Mouse (Mus musculus): ENCODE results near the gene Cenps.
"Not testable (repeated sequence)": the region's sequence is repeated elsewhere in the genome, so short reads cannot be mapped to it uniquely, and the experiment has no call there.

Gene Cenps

DNA sequence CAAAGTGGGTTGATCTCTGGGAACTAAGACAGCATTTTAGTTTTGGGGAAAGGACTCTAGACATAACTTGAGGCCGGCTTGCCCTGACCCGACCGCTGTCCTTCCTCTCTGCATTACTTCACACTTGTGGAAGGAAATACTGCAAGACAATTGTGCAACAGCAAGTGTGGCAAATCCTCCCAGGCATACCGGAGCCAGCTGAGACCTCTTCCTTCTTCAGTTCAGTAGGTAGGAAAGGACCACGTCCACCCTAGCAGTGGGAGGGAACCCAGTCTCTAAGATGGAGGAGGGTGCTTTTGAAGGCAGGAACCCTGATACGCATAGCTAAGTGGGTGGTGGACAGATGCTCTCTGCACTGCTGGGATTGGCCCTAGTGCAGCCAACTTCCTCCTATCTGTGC, 18.3 kb upstream of the Cenps start:
- DNase-seq, result no peak

DNA sequence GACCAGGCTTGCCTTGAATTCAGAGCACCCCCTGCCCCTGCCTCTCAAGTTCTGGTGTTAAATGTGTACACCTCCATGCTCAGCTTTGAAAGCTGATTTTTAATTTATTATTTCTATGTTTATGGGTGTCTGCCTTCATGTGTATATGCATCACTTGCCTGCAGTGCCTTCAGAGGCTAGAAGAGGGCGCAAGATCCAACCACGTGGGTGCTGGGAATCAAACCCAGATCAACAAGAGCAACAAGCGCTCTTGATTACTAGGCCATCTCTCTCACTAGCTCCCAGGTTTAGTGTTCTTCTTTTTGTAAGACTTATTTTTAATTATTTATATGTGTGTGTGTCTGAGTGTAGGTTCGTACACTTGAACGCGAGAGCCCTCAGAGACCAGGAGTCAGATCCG, 17.4 kb upstream of the Cenps start:
- no peak for DNase-seq

DNA sequence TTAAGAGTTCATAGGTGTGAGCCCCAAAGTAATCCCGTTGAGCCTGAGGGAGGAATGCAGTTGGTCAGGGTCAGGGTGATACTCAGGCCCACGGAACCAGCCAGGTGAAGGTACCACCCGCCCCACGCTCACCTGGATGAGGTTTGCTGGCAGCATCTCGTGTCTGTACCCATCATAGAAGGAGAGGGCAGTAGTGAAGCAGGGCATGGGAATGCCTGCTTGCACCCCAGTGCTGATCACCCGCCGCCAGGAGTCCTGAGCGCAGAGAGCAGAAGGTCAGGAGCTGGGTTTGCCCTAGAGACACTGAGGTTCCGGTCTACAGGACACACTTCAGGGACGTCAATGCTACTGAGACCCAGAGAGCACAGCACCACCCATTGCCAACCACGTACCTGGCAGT, 13.3 kb upstream of the Cenps start:
- DNase-seq, result no peak

DNA sequence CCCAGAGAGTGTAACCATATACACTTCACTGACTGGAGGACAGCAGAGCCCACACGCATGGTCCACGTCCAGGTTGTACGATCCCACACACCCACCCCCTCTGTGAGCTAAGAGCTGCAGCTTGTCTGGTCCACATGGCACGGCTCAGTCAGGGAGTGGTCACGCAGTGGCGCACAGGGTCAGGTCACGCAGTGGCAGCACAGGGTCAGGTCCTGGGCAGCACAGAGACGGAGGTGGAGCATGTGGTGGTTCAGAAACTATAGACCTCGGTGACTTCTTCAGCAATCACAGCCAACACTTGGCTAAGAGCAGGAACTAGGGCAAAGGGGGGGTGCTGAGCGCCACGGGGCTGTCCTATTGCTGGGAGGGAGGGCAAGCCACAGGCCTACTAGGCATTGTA, 12.8 kb upstream of the Cenps start:
- DNase-seq, result no peak

DNA sequence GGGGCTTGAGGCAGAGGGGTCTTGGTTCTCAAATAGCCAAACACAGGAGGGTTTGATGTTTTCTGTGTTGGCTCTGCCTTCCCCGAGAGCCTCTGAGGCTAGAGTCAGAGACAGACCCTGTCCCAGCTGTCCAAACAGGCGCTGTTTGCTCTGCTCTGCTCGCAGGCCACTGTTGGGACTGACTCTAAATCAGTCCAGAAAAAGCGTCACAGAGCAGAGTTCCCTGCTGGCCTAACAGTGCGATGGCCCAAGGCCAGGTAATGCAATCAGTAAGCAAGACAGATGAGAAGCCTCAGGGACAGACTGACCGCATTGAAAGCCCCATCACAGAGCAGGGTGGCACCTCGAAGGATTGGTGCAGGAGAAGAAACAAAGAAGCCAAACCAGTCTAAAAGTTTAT, 12.2 kb upstream of the Cenps start:
- no peak for DNase-seq

DNA sequence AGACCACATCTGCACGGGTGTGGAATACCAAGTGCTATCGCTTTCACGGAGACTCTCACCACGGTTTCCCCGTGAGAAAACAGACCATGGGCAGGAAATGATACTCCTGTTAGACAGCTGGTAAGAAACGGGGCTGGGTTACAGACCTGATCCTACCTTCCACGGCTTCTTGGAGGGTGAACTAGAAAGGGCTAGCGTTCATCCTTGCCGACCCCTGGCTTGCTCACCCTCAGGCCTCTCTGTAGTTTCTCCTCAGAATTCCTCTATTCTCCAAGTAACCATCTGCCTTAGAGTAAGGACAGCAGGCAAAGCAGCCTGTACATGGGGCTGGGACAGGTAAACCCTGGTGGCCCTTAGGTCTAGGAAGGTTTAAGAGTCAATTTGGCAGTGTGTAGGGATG, 11.8 kb upstream of the Cenps start:
- no peak for DNase-seq

DNA sequence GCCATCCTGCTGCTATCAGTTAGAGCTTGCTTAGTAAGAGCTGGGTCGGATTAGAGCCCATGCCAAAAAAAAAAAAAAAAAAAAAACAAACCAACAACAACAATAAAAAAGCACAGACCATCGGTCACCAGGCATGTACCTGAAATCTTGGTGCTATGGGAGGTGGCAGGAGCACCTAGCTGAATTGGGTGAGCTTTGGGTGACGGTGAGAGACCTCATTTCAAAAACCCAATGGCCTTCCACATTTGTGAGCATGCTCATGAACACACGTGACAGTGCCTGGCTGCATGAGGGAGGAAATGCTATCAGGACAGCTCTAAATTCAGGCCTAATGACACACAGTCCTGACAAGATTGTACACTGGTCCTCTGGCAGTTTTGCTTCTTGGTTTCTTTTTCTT, 10.7 kb upstream of the Cenps start:
- DNase-seq, result no peak

DNA sequence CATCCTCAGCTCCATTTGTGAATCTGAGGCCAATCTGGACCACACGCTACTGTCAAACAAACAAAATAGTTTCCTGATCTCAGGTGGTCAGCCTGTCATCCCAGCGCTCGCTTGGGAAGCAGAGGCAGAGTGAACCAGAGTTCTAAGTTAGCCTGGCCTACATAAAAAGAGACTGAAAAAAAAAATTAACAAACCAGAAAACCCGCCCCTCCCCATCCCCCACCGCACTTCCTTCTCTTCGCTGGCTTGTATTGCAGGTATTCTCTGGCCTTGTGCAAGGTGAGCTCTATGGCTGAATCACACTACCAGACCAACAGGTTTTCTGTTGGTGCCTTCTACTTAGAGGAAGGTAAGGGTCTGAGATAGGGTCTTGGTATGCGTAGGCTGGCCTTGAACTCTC, 10.1 kb upstream of the Cenps start:
- no peak for DNase-seq

DNA sequence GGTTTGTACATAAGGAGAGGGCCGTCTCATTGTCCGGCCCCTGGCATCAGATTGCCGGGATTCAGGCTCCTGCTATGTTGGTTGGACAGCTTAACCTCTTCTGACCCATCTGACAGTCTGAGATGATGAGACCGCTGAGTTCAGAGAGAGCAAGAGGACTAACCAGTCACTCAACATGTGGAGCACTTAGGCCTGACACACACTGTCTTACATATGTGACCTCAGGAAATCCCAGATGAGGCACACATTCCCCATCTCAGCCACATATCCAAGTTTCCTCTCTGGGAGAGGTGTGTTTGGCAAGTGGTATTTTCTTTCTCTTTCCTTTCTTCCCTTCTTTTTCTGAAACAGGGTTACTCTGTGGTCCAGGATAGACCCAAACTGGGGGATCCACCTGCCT, 7.7 kb upstream of the Cenps start:
- DNase-seq, result no peak

DNA sequence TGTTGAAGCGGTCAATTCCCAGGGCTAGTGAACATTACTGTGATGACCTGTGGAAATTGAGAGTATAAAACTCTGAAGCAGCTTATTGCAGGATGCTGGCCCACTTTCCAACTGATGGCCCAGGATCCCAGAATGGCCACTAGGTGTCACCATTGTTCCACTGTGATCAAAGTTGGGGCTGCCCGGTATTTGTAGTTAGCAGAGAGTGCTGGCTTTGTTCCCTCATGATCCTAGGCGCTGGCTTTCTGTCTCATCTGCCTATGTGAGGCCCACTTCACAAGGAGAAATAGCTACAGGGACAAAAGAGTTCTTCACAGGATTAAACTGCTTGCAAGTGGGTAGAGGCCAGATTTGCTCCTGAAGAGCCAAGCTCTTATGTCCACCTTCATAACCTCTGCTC, 7.0 kb upstream of the Cenps start:
- peak; percentile 67 for DNase-seq

DNA sequence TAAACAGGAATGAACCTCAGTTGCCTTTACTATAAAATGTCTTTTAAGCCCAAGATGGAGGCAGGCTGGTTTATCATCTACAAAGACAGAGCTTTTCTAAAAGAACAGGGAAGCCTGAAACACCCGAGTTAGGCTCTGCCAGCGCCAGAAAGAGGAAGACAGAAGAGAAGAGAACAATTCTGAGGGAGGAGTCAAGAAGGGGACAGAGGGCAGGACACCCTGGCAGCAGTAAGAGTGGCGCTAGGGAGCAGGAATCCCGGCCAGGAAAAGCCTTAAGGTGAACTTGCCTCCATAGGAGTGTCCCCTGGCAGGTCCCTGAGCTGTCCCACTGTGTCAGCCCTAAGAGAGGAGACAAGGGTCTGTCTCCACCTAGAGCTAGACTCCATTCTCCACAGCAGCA, 6.2 kb upstream of the Cenps start:
- peak; percentile 29 for DNase-seq

DNA sequence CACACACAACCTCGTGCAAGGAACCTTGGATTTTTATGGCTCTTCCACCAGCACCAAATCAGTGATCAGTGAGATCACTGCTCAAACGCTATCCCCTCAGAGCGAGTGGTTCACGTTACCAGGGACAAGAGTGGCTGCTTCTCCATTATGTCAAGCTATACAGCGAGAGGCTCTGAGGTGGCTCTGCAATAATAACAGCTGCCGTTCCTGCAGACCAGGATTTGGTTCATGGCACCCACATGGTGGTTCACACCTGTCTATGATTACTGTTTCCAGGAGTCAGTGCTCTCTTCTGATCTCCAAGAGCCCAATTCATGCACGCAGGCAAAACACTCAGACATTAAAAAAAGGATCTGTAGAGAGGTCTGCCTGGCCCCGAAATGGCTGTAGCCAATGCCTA, 1.1 kb upstream of the Cenps start:
- no peak for DNase-seq

DNA sequence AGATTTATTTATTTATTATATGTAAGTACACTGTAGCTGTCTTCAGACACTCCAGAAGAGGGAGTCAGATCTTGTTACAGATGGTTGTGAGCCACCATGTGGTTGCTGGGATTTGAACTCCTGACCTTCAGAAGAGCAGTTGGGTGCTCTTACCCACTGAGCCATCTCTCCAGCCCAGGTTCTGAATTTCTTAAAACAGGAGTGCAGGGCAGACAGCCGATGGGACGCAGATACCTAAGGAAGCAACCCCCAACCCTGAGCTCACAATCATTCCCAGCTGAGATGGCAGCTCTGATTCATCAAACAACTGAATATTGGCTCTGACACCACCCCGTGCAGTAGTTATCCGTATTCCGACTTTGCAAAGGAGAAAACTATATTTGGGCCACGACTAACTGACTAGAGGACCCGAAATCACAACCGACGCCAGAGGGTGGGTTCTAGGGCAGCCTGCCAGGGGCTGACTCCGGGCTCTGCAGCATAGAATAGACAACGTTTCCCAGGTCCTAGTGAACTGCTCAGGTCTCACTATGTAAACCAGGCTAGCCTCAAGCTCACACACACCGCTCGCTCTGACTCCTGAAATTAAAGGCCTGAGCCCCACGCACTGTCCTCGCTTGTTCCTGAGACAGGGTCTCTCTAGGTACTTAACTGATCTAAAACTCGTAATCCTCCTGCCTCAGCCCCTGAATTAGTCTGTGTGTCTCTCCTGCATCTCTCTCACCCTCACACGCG, 1.1 kb downstream of the Cenps start:
- DNase-seq, result no peak

DNA sequence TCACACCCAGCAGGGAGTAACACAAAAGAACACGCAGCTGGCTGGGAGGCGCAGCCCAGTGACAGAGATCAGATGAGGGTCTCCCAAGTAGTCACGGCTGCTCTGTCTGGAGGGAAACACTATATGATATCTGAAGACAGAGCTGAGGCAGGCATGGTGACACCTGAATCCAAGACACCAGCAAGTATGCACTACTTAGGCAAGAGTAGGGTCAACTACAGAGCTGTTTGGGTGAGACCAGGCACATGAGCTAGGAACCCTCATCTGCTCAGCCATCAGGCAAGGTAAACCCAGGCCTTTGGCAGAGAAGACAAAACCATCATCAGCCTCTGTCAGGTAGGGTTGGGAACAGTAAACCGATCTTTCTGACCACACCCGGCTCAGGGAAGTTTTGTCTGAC, 4.0 kb downstream of the Cenps start:
- DNase-seq, result no peak

DNA sequence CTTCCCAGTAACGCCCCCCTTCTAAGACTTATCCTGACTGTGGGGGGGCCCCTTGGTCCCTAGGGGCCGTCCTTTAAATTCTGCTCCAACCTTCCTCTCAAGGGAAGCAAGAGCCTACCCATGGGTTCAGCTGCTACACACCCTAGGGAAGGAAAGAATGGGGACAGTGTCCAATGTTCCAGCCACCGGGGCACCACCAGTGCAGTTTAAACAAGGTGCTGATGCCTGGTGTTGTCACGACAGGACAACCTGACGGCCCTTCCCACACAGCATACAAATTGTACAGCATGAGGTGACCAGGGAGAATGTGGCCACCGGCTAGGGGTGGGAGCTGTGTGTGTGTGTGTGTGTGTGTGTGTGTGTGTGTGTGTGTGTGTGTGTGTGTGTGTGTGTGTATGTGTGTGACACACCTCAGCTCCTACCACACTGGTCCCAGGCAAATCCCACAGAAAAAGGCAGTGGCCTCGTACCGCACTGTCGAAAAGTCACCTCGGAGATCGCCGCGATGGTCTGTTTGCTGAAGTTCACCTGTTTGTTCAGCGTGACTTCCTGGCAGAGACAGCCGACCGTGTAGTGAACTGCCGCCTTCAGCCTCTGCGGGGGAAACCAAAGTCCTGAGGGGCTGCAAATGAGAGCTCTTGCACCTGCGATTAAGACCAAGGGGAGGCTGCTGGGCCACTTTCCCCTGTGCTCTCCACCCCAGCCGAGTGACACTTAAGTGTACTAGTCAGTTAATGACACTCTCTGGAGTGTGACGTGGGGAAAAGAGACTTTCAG, 5.5 kb downstream of the Cenps start:
- no peak for DNase-seq

DNA sequence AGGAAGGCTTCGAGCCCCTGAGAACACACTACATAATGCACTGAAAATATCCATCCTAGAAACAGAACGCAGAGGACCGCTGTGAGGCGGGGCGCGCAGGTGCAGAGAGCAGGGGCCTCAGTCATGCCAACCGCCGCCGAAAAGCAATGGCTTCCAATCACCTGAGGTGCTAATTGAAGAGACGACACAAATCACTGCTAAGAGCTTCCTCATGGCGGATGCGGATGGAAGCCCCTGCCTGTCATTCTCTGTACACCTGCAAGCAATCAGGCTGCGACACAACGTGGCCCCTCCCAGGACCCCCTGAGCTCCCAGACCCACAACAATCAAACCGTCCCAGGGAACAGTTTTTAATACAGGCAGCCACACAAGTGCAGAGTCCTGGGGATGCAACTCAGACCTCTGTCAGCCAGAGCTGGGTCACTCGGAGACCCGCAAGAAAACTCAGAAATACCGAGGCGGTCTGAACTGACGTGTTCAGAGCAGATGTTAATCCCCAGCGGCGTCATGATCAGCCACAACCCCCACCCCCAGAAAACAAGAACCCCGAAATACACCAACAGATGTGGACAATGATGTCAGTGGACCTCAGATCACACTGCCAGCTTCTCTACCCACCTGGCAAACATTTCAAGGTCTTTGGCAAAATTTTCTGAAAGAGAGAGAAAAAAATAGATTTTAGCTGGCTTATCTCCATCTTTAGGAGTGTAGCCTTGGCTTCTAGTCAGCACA, 6.2 kb downstream of the Cenps start:
- no peak for DNase-seq

DNA sequence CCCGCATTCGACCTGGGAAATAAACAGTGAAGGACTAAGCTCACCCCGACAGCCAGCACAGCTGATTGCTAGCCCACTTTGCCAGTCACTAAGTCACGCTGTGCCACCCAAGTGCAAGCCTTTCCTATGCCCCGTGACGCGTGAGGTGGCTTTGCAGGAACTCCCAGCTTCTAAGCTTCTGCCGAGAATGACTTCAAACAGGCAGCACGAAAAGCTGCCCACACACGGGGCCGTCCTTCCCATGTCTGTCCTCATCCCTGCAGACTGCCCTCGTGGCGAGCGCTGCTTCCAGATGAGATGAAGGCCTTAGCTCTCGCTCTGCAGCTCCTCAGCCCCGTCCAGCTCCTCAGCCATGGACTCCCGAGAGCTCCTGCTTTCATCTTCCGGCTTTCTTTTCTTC, 9.0 kb downstream of the Cenps start:
- no peak for DNase-seq

DNA sequence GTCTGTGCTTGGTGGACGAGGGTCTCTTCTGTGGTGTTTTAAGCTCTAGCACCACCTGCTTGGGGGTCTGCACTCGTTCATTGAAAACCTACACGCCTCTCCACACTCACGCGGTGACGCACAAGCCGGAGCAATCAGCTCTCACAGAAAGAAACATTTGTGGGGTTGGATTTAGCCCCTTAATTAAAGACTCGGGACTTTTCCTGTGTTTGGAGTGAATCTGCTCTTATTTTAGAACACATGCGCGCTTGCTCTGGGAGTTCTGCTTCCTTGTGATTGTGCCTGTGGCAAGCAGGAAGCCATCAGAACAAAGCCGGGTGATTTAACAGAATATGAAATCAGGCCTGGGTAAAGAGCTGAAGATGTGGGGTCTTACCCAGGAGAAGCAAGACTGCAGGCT, 10.8 kb downstream of the Cenps start, which contains the start of gene Cort:
Gene Cort, minus strand, starts transcription at position 101 of the 400 bp plus-strand sequence.
- DNase-seq, result no peak

DNA sequence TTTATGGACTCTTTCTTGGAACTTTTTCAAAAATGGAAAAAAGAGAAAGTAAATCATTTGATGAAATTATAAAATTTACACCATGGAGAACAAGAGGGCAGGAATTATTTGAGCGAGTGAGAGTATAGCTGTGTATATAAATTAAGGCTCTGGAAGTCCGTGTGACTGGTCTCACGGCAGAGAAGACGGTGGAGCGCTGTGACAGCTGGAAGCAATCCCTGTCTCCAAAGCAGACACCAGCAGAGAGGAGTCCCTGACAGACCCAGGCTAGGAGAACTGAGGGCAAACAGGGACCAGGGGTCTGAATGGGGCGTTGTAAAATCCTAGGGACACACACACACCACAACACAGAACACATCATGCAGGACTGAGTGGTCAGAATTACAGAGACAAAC, 11.3 kb downstream of the Cenps start:
- DNase-seq, result no peak

DNA sequence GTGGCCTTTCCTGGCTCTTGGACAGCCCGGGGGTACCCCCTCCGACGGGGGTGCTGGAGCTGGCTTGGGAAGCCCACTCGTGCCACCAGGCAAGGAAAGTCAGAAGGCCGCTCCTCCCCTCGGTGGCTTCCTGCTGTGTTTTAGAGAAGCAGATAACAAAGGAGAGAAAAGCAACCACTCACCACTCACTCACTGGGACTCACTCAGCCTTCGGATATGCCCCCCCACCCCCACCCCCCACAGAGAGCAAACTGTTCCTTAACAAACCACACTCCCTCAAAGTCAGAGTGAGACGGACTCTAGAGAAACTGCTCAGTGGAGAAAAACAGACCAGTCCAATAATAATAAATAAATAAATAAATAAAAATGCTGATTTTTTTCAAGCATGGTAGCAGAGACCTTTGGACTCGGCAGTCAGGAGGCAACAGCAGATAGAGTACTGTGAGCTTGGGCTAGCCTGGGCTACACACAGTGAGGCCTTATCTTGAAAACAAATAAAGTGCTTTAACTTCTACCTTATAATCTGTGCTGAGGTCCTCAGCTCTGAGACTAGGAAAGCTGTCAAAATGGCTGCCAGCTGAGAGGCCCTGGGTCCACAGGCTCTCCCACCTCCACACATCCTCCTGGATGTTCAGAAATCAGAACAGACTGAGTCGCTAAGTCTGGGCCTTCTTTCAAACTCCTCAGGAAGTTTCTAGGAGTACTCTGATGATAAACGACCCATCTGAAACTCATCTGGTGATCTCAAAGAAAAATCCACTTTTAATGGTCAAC, 11.9 kb downstream of the Cenps start:
- no peak for DNase-seq

DNA sequence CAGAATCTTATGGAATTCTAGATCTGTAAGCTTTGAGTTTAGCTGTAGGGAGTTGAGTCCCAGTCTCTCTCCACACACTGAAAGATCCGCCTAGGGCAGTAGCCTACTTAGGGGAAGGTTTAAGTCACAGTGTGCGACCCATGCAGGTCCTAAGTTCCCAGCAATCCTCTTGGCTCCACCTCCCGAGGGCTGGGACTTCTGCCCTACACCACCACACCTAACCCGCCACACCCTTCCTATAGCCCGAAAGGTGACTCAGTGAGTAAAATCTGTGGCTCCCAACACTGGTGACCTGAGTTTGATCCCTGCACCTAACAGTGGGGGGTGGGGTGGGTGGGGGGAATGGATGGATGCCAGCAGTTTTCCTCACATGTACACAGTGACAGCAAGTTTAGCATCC, 14.0 kb downstream of the Cenps start:
- DNase-seq, result no peak

DNA sequence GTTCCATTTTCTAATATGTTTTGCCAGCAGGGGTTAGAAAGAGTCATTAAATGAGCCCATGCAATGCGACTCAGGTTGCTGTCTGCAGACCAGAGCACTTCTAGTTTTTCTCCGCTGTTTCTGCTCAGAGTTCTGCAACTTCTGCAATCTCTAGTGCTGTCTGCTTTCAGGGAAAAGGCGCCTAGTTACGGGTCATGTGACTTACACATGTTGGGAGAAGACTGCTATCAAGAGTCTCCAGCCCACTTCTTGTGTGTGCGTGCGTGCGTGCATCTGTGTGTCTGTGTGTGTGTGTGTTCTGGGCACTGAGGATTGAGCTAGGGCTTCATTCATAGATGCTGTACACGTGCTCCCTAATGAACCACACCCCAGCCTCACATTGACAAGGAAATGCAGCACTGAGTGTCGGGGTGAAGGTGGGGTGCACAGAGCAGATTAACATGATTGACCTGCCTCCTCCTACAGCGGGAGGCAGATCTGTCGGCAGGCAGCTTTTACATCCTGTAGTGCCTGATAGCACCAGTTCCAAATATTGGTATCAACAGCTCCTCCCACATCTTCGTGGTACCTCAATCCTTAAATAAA, 17.4 kb downstream of the Cenps start:
- DNase-seq, result not testable (repeated sequence)

Measured in kidney, adult 11 months (tissue).